Mouse (Mus musculus): ENCODE measurements around the gene Stk40. TPM values are rescaled to one million over a fixed set of nuclear protein-coding genes. Genes with fewer than 3 reads are reported as not detected.

The Stk40 gene
- total RNA-seq, 2 experiments from 2014 or later: 6.0 to 7.3 TPM

Other genes starting within 250 kb of the Stk40 start
- 118 and 119 TPM in 2 replicates for gene Csf3r, start 79.4 kb upstream of the Stk40 start, total RNA-seq (2015)
- gene Csf3r, start 79.4 kb upstream of the Stk40 start, total RNA-seq (2017): 75.0 and 76.9 TPM in 2 replicates
- gene Mrps15, start 57.0 kb upstream of the Stk40 start, total RNA-seq (2015): 196 and 200 TPM in 2 replicates
- 76.1 and 90.5 TPM in 2 replicates for gene Mrps15, start 57.0 kb upstream of the Stk40 start, total RNA-seq (2017)
- 13.5 and 15.5 TPM in 2 replicates for gene Oscp1, start 45.4 kb upstream of the Stk40 start, total RNA-seq (2015)
- gene Oscp1, start 45.4 kb upstream of the Stk40 start, total RNA-seq (2017): 20.3 and 31.9 TPM in 2 replicates
- 20.4 and 25.1 TPM in 2 replicates for gene Lsm10, start 7.3 kb upstream of the Stk40 start, total RNA-seq (2015)
- 14.7 and 15.9 TPM in 2 replicates for gene Lsm10, start 7.3 kb upstream of the Stk40 start, total RNA-seq (2017)
- gene Eva1b, start 43.8 kb downstream of the Stk40 start, total RNA-seq (2015): 0.12 and 0.94 TPM in 2 replicates
- gene Eva1b, start 43.8 kb downstream of the Stk40 start, total RNA-seq (2017): 1.7 TPM in 1 of 2 replicates, not detected in the other
- 0.07 and 0.91 TPM in 2 replicates for gene Sh3d21, start 59.5 kb downstream of the Stk40 start, total RNA-seq (2015)
- gene Sh3d21, start 59.5 kb downstream of the Stk40 start, total RNA-seq (2017): 0.14 TPM in 1 of 2 replicates, not detected in the other
- gene Thrap3, start 98.8 kb downstream of the Stk40 start, total RNA-seq (2015): 172 and 184 TPM in 2 replicates
- 286 and 377 TPM in 2 replicates for gene Thrap3, start 98.8 kb downstream of the Stk40 start, total RNA-seq (2017)
- gene Map7d1, start 152.4 kb downstream of the Stk40 start, total RNA-seq (2015): 18.8 and 21.1 TPM in 2 replicates
- 35.8 and 39.6 TPM in 2 replicates for gene Map7d1, start 152.4 kb downstream of the Stk40 start, total RNA-seq (2017)
- gene Trappc3, start 158.4 kb downstream of the Stk40 start, total RNA-seq (2015): 33.5 and 38.5 TPM in 2 replicates
- 54.6 and 61.8 TPM in 2 replicates for gene Trappc3, start 158.4 kb downstream of the Stk40 start, total RNA-seq (2017)
- not detected in 2 replicates for gene Col8a2, start 182.8 kb downstream of the Stk40 start, total RNA-seq (2015)
- not detected in 2 replicates for gene Col8a2, start 182.8 kb downstream of the Stk40 start, total RNA-seq (2017)
- gene Adprhl2, start 217.7 kb downstream of the Stk40 start, total RNA-seq (2015): 6.6 and 9.3 TPM in 2 replicates
- 27.9 and 34.4 TPM in 2 replicates for gene Adprhl2, start 217.7 kb downstream of the Stk40 start, total RNA-seq (2017)
- gene Tekt2, start 221.7 kb downstream of the Stk40 start, total RNA-seq (2015): not detected in 2 replicates
- gene Tekt2, start 221.7 kb downstream of the Stk40 start, total RNA-seq (2017): not detected in 2 replicates